Mouse (Mus musculus): ENCODE results near the gene Ncbp3.
A peak's percentile ranks its signal among the peaks of the same experiment; 100 is the strongest.

Ncbp3 gene

DNA sequence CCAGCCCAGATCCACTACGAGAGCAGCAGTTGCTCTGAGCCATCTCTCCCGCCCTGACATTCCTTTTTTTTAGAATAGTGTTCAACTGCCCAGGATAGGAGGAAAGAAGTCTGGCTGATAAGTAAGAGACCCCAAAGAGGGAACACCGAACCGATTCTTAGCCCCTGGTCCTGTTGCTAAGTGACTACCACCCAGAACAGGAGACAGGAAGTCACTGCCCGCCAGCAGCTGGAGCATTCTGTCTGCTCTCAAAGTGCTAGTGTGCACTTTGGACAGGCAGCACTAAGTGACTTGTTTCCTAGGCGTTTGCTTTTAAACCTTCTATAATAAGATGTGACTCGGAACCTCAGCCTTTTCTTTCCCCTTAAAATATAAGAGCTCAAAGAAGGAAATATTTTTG lies 37.8 kb downstream of the Ncbp3 start:
- DNase-seq (ENCODE audit: low spot score in 2 of 2) = no peak

DNA sequence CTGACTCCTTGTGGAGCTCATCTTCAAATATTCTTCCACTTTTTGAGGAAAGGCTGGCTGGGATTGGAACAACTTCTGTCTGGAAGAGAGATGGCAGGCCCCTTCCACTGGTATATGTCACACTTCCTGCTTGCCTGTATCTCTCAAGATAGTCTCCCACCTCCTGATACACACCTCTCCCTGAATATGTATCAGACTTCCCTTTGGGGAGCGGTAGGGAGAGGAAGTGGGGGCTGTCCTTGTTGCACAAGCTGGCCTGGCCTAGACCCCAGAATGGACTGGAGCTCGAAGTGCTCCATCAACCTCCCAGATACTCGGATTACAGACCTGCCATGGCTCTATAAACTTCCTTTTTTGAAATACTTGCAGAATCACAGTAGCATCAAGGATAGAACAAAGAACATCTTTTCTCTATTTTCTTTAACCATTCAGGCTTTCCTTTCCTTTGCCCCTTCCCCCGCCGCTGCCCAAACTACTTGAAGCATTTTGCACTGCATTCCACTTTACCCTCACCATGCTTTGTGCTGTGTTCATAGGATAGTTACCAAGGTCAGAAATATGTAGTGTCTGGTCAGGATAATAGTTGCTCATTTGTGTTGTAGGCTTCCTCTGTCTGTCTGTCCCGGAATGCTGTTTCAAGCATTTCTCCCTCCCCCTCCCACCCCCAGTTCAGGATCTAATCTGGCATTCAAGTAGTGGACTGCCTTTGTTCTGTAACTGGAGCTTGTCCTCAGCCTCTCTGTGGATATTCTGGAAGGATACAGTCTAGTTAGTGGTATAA lies 40.3 kb downstream of the Ncbp3 start:
- no peak for DNase-seq (ENCODE audit: low spot score in 2 of 2)

- no peak for DNase-seq (ENCODE audit: low spot score in 2 of 2)
These were observed 42.7 kb downstream of the Ncbp3 start, which contains the start of gene Itgae for GRCm38 (mm10) chr11:73090283-73090682. Gene Itgae, plus strand, starts transcription at chr11:73090583.

- no peak for DNase-seq (ENCODE audit: low spot score in 2 of 2)
These were observed 43.2 kb downstream of the Ncbp3 start for GRCm38 (mm10) chr11:73090826-73091225.

GRCm38 (mm10) chr11:73092057-73092456 lies 44.5 kb downstream of the Ncbp3 start:
- DNase-seq (ENCODE audit: low spot score in 2 of 2) = no peak

DNA sequence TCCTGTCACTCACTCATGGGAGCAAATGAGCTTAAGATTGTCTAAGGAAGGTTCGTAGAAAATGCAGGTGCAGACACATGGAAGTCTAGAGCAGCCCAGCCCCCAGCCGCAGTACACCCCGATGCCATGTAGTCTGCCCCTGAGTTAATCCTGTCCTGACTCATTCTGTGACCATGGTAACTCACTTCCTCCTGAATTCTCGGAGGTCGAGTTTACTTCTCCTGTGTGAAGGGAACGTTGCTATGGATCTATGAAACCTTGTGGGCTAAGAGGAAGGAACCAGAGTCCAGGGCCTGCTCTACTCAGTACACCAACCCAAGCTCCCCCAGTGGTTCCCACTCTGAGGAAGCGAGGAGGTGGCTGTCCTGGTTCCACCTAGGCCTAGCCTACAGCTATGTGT lies 45.3 kb downstream of the Ncbp3 start:
- DNase-seq (ENCODE audit: low spot score in 2 of 2) = no peak

DNA sequence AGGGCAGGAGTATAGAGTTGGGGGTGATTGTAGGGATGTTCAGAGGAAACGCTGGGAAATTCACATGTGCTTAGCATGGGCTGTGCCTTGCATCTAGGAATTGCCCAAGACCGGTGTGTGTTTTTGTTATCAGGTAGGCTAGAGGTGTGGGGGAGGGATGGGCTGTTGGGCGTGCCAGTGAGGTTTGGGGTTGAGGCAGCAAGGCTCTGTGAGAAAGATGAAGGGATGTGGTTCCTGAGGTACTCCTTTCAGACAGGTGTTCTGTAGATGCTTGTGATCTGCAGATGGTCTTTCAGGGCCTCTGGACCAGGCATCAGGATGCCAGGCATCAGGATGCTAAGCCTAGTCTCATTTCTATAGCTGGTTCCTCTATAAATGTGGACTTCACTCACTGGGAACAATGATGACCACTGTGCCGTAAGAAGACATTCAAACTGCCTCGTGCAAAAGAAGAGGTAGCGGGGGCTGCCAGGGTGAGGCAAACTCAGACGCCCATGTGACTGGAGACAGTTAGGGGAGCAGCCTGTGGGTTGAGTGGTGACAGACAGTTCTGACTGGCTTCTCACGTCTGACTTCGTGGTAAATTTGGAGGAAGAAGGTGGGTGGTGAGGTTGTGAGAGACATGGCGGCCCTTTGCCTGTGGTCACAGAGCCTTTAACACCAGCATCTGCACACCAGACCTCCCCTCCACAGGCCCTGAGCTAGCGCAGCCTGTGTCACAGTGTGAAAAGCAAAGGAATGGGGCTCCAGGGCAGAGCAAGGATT lies 46.8 kb downstream of the Ncbp3 start:
- DNase-seq (ENCODE audit: low spot score in 2 of 2) = no peak

GRCm38 (mm10) chr11:73098860-73099259 lies 51.3 kb downstream of the Ncbp3 start:
- no peak for DNase-seq (ENCODE audit: low spot score in 2 of 2)

DNA sequence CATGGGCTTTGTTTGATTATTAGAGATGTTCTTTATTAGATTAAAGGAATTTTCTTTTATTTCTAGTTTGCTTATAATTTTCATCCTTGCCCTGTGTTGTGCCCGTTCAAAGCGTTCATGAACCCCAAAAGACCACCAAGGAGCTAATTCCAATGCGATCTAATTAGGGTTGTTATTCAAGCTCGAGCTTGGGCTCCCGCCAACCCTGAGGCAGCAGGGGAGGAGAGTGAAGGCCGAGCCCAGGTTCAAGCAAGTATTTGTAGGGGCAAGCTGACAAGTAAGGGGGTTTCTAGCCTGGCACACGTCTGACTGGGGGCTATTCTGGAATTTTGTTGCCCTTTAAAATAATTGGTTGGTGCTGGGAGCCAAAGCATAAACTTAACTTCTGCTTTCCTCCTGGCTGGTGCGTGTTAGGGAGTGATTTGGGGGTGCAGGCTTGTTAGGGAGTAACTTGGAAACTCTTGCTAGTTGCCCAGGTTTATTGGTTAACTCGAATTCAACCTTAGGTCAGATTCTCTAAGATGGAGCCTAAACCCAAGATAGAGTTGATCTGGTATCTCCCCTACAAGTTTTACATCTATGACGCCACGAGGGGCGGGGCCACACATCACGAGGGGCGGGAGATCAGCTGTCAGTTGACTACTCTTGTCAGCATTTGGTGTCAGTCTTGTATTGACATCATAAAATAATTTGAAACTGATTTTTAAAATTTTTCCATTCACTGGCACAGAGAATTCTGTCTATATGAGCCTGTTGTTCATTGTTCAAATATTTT lies 52.6 kb downstream of the Ncbp3 start:
- DNase-seq (ENCODE audit: low spot score in 2 of 2) = no peak

- no peak for DNase-seq (ENCODE audit: low spot score in 2 of 2)
These were observed 53.7 kb downstream of the Ncbp3 start for GRCm38 (mm10) chr11:73101308-73101707.

DNA sequence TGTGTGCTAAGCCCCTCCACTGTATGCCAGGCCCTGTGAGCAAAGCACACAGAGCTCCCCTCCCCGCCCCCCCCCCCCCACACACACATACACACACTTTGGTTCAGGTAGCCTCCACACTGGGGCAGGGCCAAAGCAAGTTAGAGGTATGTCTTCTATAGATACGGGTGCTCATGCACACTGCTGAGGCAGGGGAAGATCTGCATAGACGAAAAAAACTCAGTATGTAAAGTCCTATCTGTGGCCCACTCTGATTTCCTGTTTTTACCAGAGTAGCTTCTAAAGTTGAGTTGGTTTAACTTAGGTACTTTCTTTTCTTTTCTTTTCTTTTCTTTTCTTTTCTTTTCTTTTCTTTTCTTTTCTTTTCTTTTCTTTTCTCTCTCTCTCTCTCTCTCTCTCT lies 57.7 kb downstream of the Ncbp3 start:
- DNase-seq (ENCODE audit: low spot score in 2 of 2) = no peak

GRCm38 (mm10) chr11:73107358-73107757 lies 59.8 kb downstream of the Ncbp3 start:
- peak; percentile 53 to 60 for DNase-seq (ENCODE audit: low spot score in 2 of 2)

DNA sequence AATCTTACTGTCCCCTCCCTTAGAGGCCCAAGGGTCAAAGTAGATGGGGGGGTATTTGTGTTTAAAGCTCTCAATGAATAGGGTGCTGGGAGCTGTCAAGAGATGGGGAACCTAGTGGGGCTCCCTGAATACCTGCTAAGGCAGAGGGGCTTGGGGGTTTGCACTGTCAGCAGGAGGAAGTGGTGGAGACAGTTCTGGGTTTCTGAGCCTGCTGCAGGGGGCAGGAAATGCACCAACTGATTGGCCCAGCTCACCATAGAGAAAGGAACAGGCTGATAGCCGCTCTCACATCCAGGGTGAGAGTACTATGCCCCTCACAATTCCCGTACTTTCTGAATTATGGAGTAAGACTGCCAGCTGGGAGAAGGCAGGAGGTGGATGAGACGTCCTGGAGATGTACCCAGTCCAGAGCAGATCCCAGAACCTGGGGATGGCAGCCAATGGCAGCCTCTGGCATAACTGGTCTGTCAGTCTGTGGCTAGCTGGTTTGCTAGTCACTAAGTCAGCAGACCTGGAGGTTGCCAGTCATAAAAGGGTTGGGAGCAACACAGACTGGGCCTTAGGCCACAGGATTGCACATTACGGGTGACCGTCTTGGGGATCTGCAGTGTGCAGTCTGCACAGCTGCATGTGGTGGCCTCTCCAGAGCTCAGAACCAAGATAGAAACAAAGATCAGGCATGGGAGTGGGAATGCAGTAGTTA lies 60.8 kb downstream of the Ncbp3 start:
- peak; percentile 70 to 73 for DNase-seq (ENCODE audit: low spot score in 2 of 2)

- peak; percentile 33 to 36 for DNase-seq (ENCODE audit: low spot score in 2 of 2)
These were observed 61.5 kb downstream of the Ncbp3 start for GRCm38 (mm10) chr11:73108898-73109625.

DNA sequence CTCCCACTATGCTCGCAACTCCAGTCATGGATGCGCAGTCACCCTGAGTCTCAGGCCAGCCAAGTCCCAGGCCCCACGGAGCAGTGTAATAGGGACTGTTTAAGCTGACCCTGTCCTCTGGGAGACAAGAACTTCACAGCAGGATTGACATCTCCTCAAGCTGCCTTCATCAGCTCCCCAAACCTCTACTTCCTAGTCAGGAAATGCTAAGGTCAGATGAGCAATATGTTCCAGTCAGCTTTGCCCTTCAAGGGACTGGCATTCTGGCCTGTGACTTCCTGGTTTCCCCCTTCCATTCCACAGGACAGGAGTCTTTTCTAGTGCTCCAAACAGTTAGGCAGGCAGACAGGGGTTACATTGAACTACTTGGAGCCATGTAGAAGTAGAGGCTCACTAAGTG lies 62.4 kb downstream of the Ncbp3 start:
- no peak for DNase-seq (ENCODE audit: low spot score in 2 of 2)

GRCm38 (mm10) chr11:73111414-73111813 lies 63.8 kb downstream of the Ncbp3 start:
- DNase-seq (ENCODE audit: low spot score in 2 of 2) = no peak

DNA sequence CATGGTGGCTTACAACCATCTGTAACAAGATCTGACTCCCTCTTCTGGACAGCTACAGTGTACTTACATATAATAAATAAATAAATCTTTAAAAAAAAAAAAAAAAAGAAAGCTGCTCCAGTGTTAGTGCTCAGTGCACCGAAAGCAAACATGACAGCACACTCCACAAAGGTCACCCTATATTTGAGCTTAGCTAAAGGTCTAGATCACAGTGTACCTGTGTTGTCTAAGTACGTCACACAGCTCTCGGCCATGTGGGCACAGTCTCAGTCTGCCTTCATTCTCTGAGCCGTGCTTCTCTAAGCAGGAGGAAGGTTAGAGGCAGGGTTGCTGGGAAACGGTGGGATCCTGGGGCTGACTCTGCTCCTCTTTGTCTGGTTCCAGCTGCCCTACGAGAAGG lies 78.9 kb downstream of the Ncbp3 start:
- DNase-seq (ENCODE audit: low spot score in 2 of 2) = no peak

- DNase-seq (ENCODE audit: low spot score in 2 of 2) = peak; percentile 36 to 50
These were observed 83.4 kb downstream of the Ncbp3 start for GRCm38 (mm10) chr11:73131020-73131419.

GRCm38 (mm10) chr11:73132999-73133398 lies 85.4 kb downstream of the Ncbp3 start:
- no peak for DNase-seq (ENCODE audit: low spot score in 2 of 2)

GRCm38 (mm10) chr11:73134222-73134621 lies 86.6 kb downstream of the Ncbp3 start:
- DNase-seq (ENCODE audit: low spot score in 2 of 2) = no peak

- DNase-seq (ENCODE audit: low spot score in 2 of 2) = no peak
These were observed 89.0 kb downstream of the Ncbp3 start for GRCm38 (mm10) chr11:73136587-73136986.
